Mouse (Mus musculus) layer of hippocampus, adult 18-20 months (tissue): ENCODE measurements around the gene Gm10282. TPM values are rescaled to one million over a fixed set of nuclear protein-coding genes. Genes with fewer than 3 reads are reported as not detected.
A peak's percentile ranks its signal among the peaks of the same experiment; 100 is the strongest.

Experiments
- DNase-seq, 2 experiments: peaks; one replicate each; pipeline ENCODE4 v3.0.0; 2022; ENCODE audit warnings: low spot score in 2 of 2
- total RNA-seq, 2 experiments: library from RNA; stranded (reverse); gene quantifications; 2 replicates each; pipeline ENCODE4 v1.2.3; 2021

The Gm10282 gene
- total RNA-seq, 2 experiments from 2014 or later, result 4.8 to 6.0 TPM

DNA sequence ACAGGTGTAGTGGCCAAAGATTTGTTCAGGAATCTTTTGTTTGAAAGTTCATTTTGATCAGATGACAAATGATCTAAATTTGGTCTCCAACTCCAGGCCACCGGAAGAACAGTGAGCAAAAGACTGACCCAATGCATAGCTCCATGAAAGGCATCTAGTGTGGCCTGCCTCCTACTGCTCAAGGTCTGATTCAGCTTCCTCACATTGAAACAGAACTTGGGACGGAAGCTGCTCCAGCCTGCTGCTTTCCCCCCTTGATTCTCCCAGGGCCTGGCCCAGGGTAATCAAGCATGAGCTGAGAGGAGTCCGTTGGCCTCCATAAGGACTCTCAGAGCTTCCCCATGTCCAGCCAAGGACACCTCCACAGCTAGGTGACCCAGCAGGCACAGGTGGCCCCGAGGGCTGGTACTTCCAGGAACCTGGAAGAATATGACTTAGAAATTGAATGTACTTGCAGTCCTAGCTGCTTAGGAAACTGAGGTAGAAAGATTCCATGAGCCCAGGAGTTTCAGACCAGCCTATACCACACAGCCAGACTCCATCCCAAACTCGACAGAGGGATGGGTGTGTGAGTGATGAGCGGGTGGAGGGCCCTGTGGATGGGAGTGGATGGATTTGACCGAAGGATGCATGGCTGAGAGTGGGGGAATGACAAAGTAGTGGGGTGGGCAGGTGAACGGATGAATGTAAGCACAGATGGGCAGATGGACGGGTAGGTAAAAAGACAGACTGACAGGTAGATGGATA is 4.2 kb downstream of the Gm10282 start:
- DNase-seq, result no peak

DNA sequence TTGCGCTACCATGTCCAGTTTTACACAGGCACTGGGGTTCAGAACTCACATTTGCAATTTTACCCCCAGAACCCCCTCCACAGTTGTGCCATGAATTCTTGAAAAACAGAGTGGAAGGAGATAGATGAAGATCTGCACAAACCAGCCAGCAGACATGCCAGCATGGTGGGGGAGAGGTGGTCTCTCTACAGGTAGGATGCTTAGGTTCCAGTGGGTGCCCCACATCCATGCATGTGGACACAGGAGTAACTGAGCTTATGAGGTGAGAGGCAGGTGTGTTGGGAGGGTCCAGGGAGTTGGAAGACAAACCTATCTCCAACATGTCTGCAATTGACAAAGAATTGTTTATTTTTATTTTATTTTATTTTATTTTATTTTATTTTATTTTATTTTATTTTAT is 6.1 kb downstream of the Gm10282 start:
- no peak for DNase-seq

DNA sequence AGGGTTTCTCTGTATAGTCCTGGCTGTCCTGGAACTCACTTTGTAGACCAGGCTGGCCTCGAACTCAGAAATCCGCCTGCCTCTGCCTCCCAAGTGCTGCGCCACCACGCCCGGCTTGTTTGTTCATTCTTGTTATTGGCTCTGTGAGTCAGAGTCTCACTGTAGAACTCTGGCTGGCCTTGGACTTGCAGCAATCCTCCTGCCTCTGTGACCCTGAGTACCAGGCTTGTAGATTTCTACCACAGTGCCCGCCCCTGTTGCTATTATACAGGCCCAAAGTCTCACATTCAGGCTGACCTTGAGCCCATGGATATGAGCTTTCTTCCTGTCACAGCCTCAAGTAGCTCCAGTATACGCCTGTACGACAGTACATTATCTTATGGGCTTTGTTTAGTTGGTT is 8.5 kb downstream of the Gm10282 start:
- DNase-seq, result no peak

DNA sequence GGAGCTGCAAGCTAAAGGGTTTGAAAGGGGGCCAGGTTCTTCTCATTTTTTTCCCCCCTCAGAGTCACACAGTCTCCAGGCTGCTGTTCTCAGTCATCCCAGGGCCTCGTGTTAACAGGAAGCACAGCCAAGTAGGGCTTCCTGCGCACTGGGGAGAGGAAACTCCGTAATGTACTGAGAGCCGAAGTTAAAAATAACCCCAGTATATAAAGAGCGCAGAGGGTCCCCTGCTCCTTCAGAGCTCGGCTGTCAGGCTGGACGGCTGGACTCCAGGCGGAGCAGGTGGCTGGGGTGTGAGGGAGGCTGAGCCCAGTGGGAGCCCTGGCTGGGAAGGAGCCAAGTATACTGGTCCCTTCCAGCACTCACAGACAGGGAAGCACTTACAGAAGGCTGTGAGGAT is 9.4 kb downstream of the Gm10282 start:
- peak; percentile 26 to 64 for DNase-seq

DNA sequence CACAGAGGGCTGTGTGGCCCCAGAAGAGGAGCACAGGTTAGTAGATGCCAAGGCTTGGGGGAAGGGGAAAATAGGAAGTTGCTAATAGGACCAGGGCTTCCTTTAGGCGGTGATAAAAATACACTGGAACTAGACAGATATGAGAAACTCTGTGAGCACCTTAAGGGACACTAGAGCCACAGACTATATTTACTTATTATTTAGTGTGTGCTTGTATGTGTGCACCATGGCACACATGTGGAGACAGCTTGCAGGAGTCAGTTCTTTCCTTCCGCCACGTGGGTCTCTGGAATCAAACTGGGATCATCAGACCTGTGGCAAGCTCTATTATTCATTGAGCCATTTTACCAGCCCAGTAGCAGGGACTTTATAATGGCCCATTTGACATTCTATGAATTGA is 9.9 kb downstream of the Gm10282 start:
- no peak for DNase-seq

DNA sequence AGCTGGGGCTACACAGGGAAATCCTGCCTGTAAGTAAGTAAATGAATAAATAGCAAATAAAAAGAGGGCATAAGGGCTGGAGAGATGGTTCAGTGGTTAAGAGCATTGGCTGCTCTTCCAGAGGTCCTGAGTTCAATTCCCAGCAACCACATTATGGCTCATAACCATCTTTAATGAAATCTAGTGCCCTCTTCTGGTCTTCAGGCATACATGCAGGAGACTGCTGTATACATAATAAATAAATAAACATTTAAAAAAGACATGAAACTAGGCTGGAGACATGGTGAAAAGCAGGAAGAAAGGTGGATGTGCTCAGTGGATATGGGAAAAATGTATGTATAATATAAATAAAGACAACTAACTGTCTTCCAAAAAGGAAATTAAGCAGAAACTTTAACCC is 11.8 kb downstream of the Gm10282 start:
- DNase-seq, result no peak

DNA sequence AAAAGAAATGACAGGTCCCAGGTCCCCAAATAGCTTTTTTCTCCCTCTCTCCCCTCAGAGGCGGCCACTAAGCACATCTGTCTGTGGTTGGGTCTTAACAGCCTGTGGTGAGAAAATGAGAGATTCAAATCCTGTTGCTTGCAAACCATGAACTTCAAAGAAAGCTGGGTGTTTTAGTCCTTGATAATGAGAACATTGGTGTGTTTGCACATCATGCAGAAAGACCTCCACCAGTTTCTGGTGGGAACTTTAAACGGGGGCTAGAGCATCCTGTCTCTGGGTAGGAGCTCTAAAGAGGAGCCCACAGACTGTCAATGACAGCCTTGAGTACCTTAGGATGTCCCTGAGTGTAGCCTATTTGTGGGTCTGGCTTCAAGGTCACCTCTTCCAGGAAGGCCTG is 14.0 kb downstream of the Gm10282 start:
- no peak for DNase-seq

DNA sequence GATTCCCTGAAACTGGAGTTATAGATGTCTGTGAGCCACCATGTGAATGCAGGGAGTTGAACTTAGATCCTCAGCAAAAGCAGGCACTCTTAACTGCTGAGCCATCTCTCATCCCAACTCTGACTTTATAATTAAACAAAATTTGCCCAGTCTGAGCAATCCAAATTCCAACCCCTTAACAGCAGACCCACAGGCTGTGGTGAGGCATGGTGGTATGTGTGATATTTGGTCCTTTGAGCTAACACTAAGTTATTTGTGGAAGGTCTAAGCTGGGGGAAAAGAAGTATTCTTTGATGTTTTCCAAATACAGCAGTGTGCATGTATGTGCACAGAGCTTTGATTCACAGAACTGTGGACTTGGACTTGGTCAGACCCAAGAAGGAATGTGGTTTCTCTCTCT is 16.0 kb downstream of the Gm10282 start:
- no peak for DNase-seq

DNA sequence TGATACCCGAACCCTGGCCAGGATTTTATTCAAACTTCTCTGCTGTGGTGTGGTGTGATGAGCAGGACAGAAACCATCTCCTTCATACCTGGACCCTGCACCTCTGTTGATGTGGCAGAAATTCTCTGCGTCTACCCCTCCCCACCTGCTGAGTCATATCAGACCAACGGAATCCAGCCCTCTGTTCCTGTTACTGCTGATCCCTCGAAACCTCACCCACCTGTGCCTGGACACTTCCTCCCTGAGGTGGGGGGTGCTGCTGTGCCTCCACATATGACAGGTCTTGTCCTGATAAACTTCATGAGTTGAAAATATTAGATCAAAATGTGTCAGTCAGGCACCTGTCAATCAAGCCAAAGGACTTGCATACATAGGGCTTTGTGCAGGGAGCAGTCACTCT is 19.8 kb downstream of the Gm10282 start:
- no peak for DNase-seq

DNA sequence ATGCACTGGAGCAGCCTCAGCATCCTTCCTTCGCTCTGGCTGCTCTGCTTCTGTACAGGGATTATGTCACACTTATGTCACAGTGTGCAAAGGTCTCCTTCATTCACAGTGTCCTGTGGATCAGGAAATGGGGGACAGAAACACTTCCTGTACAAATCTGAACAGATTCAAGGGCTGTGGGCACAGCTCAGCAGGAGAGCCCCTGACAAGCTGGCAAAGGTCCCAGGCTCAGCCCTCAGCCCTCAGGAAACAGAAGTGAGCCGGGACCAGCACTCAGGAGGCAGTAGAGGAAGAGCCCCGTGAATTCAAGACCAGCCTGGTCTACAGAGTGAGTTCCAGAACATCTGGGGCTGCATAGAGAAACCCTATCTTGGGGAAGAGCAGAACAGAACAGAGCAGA is 23.4 kb downstream of the Gm10282 start:
- no peak for DNase-seq

DNA sequence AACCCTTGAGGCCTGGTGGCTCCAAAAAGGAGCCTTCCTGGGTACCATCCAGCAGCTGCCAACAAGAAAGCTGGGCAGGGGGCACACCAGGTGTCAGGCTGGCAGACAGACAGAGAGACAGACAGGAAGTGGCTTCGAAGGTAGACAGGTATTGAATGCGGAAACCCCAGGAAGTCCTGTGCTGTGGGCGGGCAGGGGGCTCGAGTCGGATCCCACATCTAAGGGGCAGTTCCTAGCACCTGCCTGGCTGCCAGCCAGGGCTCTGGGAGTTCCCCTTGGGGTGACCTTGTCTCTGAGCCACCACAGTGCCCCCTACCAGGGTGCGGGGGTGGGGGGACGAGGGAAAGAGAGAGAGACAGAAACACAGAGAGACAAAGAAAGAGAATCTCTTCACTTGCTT is 25.9 kb downstream of the Gm10282 start:
- DNase-seq, result no peak

DNA sequence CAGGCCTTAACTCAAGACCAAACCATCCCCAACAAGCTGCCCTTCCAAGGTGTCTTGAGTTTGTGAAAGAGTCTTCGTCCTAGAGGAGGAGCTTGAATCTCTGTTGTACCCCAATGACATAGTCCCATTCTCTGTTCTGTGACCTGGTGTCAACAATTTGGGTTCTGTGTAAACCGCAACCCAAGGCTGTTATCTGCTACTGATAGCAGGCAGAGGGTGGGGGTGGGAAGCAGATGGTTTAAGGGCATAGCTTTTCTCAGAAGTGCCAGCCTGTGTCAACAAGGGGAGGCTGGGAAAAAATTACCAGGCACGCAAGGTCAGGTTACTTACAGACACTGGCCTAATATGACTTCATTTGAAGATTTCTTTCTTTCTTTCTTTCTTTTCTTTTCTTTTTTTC is 27.8 kb downstream of the Gm10282 start:
- DNase-seq, result no peak

DNA sequence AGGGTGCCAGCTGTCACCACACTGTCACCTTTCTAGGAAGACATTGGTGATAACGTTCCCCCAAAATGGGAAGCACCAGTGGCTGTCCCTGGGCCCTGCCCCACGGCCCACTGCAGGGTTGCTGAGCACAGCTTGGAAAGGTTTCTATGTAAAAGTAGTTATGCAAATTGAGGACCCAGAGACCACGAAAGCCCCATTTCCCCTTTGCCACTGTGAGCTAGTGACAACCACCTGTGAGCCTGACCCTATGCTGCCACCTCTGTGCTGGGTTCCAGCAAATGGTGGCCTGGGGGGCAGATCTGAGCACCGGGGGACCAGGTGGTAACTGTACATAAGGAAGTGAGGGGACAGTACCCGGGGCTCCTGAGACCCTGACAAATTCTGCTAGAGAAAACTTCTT is 31.3 kb downstream of the Gm10282 start:
- DNase-seq, result no peak

DNA sequence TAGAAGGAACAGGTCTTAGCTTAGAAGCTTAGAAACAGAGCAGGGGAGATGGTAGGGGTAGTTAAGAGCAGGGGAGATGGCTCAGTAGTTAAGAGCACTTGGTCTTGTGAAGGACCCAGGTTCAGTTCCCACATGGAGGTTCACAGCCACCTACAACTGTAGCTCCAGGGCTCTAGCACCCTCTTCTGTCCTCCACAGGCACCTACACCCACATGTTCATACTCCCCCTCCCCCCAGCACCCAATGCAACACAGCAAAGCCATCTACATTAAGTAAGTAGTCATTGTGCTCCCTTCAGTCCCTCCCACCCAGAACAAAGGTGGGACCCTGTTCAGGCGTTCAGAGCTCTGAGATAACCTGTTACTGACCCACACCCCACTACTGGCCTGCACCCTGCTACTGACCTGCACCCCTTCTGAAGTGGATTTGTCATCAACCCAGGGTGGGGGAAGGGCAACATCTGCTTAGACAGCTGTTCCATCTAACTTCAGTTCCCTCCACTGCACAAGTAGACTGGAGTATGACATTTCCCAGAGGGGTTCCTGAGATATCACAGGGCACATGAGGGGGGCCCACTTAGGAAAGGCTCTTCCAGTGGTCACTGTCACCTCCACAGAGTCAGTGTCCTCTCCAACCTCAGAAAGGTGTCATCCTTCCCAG is 31.8 kb downstream of the Gm10282 start:
- DNase-seq, result no peak

DNA sequence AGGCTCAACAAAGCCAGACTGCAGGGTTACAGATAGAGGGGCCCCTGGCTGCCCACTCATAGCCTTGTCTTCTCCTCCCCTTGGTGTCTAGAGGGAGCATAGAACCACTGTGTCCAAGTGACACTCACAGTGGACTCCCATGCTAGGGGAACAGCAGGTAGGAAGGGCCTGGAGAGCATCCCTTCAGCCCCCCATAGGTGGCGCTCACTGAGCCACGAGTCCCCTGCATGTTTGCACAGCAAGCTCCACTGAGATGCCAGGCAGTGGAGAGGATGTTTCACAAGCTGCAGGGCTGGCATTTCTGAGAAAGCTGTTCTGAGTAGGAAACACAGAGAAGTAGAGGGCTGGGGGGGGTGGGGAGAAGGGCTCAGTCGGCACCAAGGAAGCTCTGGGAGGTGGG is 32.7 kb downstream of the Gm10282 start:
- peak; percentile 50 to 68 for DNase-seq

DNA sequence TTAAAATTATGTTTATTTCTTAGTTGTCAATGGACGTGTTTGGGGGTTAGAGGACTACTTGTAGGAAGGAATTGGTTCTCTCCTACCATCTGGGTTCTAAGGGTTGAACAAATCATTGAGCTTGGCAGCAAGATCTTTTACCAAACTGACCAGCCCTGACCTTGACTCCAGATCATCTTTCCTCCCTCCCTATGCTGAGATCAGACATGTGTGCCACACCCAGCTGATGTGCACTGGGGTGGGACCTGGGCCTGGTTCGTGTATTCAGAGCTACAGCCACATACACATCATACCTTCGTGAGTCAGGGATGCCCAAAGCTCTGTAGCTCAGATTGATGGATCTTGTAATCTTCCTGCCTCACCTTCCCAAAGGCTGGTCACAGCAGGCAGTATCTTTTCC is 33.4 kb downstream of the Gm10282 start:
- no peak for DNase-seq

DNA sequence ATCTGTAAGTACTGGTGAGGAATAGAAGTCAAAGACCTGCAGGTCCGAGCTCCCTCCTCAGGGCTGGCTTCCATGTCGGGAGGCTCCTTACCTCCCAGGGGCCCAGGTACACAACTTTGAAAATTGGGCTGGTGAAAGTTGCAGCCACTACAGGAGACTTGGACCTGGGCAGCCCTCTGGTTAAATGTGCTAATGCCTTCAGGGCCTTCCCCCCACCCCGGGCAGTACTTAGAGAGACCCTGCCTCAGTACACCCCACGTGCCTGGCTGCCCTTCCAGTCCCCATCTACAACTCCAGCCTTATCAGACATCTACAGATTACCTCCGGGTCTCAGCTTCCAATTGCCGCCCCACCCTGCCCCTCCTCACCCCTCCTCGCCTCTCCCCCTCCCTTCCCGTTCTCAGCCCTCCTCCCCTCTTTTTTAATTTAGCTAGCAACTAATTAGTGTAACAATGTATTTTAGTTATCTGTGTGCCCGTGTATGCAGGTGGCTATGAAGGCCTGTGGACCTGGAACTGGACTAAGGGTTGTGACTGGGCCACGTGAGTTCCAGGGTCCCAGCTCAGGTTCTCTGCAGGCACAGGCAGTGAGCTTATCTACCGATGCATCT is 33.9 kb downstream of the Gm10282 start:
- DNase-seq, result no peak

DNA sequence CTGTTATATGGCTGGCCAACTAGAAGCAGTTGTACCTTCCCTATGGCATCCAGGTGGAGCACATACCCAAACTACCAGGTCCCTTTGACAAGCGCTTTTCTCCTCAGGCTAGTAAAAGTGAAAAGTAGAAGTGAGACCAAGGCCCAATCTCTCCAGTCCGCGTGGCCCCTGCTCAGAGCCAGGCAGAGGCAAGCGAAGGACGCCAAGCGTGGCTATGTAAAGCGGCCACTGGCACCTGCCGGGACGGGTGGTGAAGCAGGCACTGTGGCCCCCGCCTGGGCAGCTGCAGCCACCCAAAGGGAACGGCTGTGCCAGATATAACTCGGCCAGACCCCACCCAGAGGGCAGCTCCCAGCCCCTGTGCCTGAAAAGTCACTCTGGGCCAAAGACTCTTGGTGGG is 34.5 kb downstream of the Gm10282 start:
- DNase-seq, result no peak

DNA sequence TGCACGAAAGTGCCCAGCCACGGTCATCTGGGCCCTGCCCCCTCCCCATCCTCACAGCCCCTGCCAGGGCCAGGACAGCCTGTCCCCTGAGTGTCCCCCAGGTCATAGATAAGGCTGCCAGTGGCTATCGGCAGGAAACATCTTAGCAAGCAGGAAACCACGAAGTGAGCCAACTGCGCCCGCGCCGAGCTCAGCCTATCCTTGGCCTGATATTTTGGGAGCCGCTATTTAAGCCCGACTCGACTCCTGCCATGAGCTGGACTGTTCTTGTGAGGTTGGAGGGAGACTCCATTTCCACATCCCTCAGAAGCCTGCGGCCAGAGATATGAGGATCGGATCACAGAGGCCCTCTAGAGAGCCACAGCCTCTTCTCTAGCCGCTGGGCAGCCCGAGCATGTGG is 36.7 kb downstream of the Gm10282 start:
- no peak for DNase-seq

DNA sequence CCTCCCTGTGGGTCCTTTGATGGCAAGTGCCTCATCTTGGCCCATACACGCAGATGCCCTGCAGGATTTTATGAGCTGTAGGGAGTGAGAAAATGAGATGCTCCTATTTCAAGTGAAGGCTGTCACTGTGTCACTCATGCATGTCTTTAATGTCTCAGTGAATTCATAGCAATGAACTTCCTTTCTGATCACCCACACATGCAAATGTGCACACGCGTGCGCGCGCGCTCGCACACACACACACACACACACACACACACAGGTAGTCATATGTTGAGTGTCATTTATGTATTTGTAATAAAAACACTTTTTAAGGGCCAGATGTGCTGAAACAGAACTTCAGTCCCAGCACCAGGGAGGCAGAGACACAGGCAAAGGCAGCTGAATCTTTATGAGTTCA is 38.0 kb downstream of the Gm10282 start:
- no peak for DNase-seq

DNA sequence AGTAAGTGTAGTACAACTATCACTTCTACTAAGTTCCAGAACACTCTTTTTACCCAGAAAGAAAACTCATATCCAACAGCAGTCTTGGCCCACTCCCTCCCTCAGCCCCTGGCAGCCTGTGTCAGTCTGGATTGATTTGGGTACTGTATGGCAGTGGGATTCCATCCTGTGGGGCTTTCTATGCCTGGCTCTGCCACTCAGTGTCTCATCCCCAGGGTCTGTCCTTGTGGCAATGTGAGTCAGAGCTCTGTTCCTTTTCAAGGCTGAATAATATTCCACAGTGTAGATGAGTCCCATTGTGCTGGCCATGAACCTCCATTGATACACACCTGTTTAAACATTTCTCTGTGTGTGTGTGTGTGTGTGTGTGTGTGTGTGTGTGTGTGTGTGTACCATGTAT is 38.4 kb downstream of the Gm10282 start:
- DNase-seq, result no peak

DNA sequence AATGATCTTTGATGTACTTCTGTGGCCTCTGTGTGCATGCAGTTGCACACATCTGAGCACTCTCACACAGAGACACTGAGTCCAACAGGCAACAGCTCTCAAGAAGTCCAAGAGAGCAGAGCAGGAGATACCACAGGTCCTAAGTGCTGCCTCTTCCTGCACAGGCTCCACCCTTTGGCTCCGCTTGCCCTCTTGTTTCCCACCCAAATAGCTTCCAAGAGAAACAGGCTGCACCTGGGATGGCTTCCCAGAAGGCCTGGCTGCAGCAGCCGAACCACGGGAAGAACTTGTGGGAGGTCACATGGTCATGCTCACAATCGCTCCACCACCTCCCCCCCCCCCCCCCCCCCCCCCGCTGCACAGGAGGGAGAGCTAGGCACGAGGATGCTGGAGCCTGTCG is 39.7 kb downstream of the Gm10282 start:
- no peak for DNase-seq

DNA sequence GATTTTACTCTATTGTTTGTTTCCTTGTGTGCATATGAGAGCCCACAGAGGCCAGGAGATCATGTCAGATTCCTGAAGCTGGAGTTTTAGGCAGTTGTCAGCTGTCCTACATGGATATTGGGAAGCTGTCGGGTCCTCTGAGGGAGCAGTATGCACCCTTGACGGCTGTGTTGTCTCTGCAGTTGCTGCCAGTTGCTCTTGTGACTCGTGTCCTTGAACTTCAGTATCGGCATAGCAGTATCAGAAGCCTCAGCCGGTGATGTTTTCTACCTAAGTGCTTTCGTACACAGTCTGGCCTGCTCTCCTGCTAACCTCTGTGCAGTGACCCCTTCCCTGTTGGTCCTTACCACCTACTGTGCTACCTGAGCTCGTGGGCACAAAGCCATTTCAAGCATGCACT is 41.6 kb downstream of the Gm10282 start:
- no peak for DNase-seq
